Mouse (Mus musculus) ES-E14 (cell line): ENCODE data around the gene Asic3. TPM values are rescaled to one million over a fixed set of nuclear protein-coding genes. Genes with fewer than 3 reads are reported as not detected.

Experiments
- DNase-seq: peaks from one replicate; pipeline ENCODE4 v3.0.0-alpha.2; 2013; ENCODE audit warnings: low read depth, low spot score
- H3K27ac ChIP-seq: 2 replicates; pipeline ENCODE4 v1.5.1; 2012; ENCODE audit warnings: low read depth, mild to moderate bottlenecking, low read length, moderate library complexity, mixed read lengths; ENCODE audit not compliant: poor library complexity, insufficient read depth, severe bottlenecking
- H3K36me3 ChIP-seq: 2 replicates; pipeline ENCODE4 v1.6.1; 2012; ENCODE audit warnings: mild to moderate bottlenecking, low read length, moderate library complexity, mixed read lengths; ENCODE audit not compliant: control insufficient read depth, poor library complexity, insufficient read depth, severe bottlenecking
- H3K4me1 ChIP-seq, 2 experiments: fragments of 150-350 bp in 1 of 2; sonication (generic) in 1 of 2; 2 replicates each; pipeline ENCODE4 v1.6.1; 2012; ENCODE audit warnings: low read length in 2 of 2, mild to moderate bottlenecking in 1 of 2, mixed read lengths in 1 of 2; ENCODE audit not compliant: control insufficient read depth in 2 of 2, insufficient read depth in 2 of 2, poor library complexity in 1 of 2
- H3K4me3 ChIP-seq, 2 experiments: fragments of 150-350 bp in 1 of 2; sonication (generic) in 1 of 2; 2 replicates each; pipeline ENCODE4 v1.5.1; 2012; ENCODE audit warnings: low read length in 2 of 2, low read depth in 1 of 2, mild to moderate bottlenecking in 1 of 2, mixed read lengths in 1 of 2; ENCODE audit not compliant: insufficient read depth in 1 of 2, poor library complexity in 1 of 2, severe bottlenecking in 1 of 2
- H3K9ac ChIP-seq: 2 replicates; pipeline ENCODE4 v1.6.1; 2012; ENCODE audit warnings: low read depth, mild to moderate bottlenecking, low read length, mixed read lengths; ENCODE audit not compliant: poor library complexity, insufficient read depth, severe bottlenecking
- H3K9me3 ChIP-seq: fragments of 150-350 bp; sonication (generic); 2 replicates; pipeline ENCODE4 v1.6.1; 2012; ENCODE audit warnings: low read depth, mild to moderate bottlenecking, low read length; ENCODE audit not compliant: control insufficient read depth, insufficient read depth
- CHD2 ChIP-seq: IDR thresholded peaks from 2 replicates; pipeline ENCODE4 v1.6.1; 2014; ENCODE audit warnings: mild to moderate bottlenecking, low read depth, low read length, inconsistent platforms
- HCFC1 ChIP-seq: IDR thresholded peaks from 2 replicates; pipeline ENCODE4 v1.6.1; 2012; ENCODE audit warnings: low read length, inconsistent platforms, borderline replicate concordance; ENCODE audit not compliant: insufficient read depth
- MAFK ChIP-seq: IDR thresholded peaks from 2 replicates; pipeline ENCODE4 v1.6.1; 2014; ENCODE audit warnings: mild to moderate bottlenecking, low read depth, low read length, inconsistent platforms; ENCODE audit not compliant: insufficient read depth
- ZC3H11A ChIP-seq: IDR thresholded peaks from 2 replicates; pipeline ENCODE4 v1.6.1; 2012; ENCODE audit warnings: low read depth, mild to moderate bottlenecking, inconsistent platforms, low read length, borderline replicate concordance
- ZNF384 ChIP-seq: IDR thresholded peaks from 2 replicates; pipeline ENCODE4 v1.6.1; 2012; ENCODE audit warnings: low read depth, low read length, inconsistent platforms
- in situ Hi-C, 2 experiments: fragments of 600-800 bp; cut with MboI; formaldehyde crosslinking; loops; one replicate each; pipeline ENCODE4 v1.15.1; 2025; ENCODE audit warnings: low sequenced_read_pairs in 2 of 2, inconsistent platforms in 1 of 2; ENCODE audit not compliant: unreplicated experiment in 2 of 2
- total RNA-seq: library from RNA; depleted of rRNA; stranded (reverse); fragments of 300-350 nt; gene quantifications from 2 replicates; pipeline ENCODE4 v1.2.3, GENCODE M21; 2012

Asic3 gene
- total RNA-seq, 1 experiment = 0.40 TPM

- TF ChIP-seq HCFC1 (no peak), CHD2 (no peak), ZC3H11A (no peak)
- Histone ChIP-seq H3K9me3 (no peaks in the 10 kb centered on the region), H3K9ac (no peak overlapping the region)
Observed at GRCm38 (mm10) chr5:24374666-24375328, 38.4 kb upstream of the Asic3 start.

GRCm38 (mm10) chr5:24378700-24379099 is 34.5 kb upstream of the Asic3 start:
- in situ Hi-C loops = no loop called here
- H3K27ac ChIP-seq = no peak overlapping the region
- no peak for TF ChIP-seq ZC3H11A
- no peak for TF ChIP-seq ZNF384
- TF ChIP-seq HCFC1 = no peak
- TF ChIP-seq MAFK = no peak
- no peak for TF ChIP-seq CHD2
- H3K36me3 ChIP-seq = no peaks in the 10 kb centered on the region
- DNase-seq = no peak
- no peak overlapping the region for H3K4me3 ChIP-seq
- no peaks in the 10 kb centered on the region for H3K9me3 ChIP-seq
- no peak overlapping the region for H3K9ac ChIP-seq
- peaks cover 0 to 14% of the 10 kb centered on the region in 2 experiments; a peak in 1 of 4 replicates for H3K4me1 ChIP-seq

More at GRCm38 (mm10) chr5:24374666-24375328, 38.4 kb upstream of the Asic3 start:
- in situ Hi-C loops = no loop called here
- DNase-seq = no peak
- Histone ChIP-seq H3K27ac (no peak overlapping the region), H3K4me1 (peaks cover 0 to 9% of the 10 kb centered on the region in 2 experiments; a peak in 1 of 4 replicates), H3K4me3 (no peak overlapping the region), H3K36me3 (no peaks in the 10 kb centered on the region)

- in situ Hi-C loops = no loop called here
- no peaks in the 10 kb centered on the region for H3K36me3 ChIP-seq
- no peak for TF ChIP-seq MAFK
- TF ChIP-seq CHD2 = no peak
- no peak for TF ChIP-seq ZC3H11A
- TF ChIP-seq HCFC1 = no peak
- TF ChIP-seq ZNF384 = no peak
- peaks cover 2 to 14% of the 10 kb centered on the region in 2 experiments; a peak in 1 of 4 replicates for H3K4me1 ChIP-seq
- no peak overlapping the region for H3K27ac ChIP-seq
- no peak for DNase-seq
- H3K9ac ChIP-seq = no peak overlapping the region
- H3K9me3 ChIP-seq = no peaks in the 10 kb centered on the region
- H3K4me3 ChIP-seq = no peak overlapping the region
Observed at GRCm38 (mm10) chr5:24379501-24379900, 33.7 kb upstream of the Asic3 start.

GRCm38 (mm10) chr5:24380499-24380898 is 32.7 kb upstream of the Asic3 start:
- TF ChIP-seq ZNF384 = no peak
- TF ChIP-seq HCFC1 = no peak
- TF ChIP-seq CHD2 = no peak
- TF ChIP-seq MAFK = no peak
- TF ChIP-seq ZC3H11A = no peak
- no peak overlapping the region for H3K27ac ChIP-seq
- peaks cover 2 to 14% of the 10 kb centered on the region in 2 experiments; a peak in 1 of 4 replicates for H3K4me1 ChIP-seq
- no peaks in the 10 kb centered on the region for H3K9me3 ChIP-seq
- in situ Hi-C loops = no loop called here
- H3K4me3 ChIP-seq = no peak overlapping the region
- no peaks in the 10 kb centered on the region for H3K36me3 ChIP-seq
- no peak overlapping the region for H3K9ac ChIP-seq
- no peak for DNase-seq

GRCm38 (mm10) chr5:24381486-24381885 is 31.7 kb upstream of the Asic3 start:
- Histone ChIP-seq H3K27ac (no peak overlapping the region), H3K36me3 (no peaks in the 10 kb centered on the region), H3K4me1 (peaks cover 2 to 14% of the 10 kb centered on the region in 2 experiments; a peak in 1 of 4 replicates), H3K4me3 (no peak overlapping the region), H3K9me3 (no peaks in the 10 kb centered on the region), H3K9ac (no peak overlapping the region)
- in situ Hi-C loops = no loop called here
- TF ChIP-seq ZC3H11A = no peak
- no peak for TF ChIP-seq HCFC1
- TF ChIP-seq ZNF384 = no peak
- no peak for TF ChIP-seq CHD2
- no peak for TF ChIP-seq MAFK
- no peak for DNase-seq
